Mouse (Mus musculus) naive thymus-derived CD4-positive, alpha-beta T cell, adult 5 months (primary cell): ENCODE measurements around the gene Anxa4. TPM values are rescaled to one million over a fixed set of nuclear protein-coding genes. Genes with fewer than 3 reads are reported as not detected.

Source experiments
- polyA plus RNA-seq: library from polyadenylated mRNA; unstranded; fragments of 100-300 nt; shearing (Covaris generic); gene quantifications from one replicate; pipeline ENCODE4 v1.2.1, GENCODE M21; 2017

The Anxa4 gene
- polyA plus RNA-seq = 0.88 TPM

GRCm38 (mm10) chr6:86793021-86793815 is at the start of gene Anxa4:
TSS of gene Anxa4 (minus strand) at chr6:86793584.

GRCm38 (mm10) chr6:86733183-86733876 is 60.1 kb downstream of the Anxa4 start, which contains the start of gene Gmcl1:
TSS of gene Gmcl1 (minus strand) at chr6:86733383.

Other genes starting within 250 kb of the Anxa4 start
- not detected for gene Asprv1, start 165.4 kb downstream of the Anxa4 start, polyA plus RNA-seq
- 252 TPM for gene Mxd1, start 124.4 kb downstream of the Anxa4 start, polyA plus RNA-seq
- 47.7 TPM for gene Snrnp27, start 109.1 kb downstream of the Anxa4 start, polyA plus RNA-seq
- 48.4 TPM for gene Gmcl1, start 60.2 kb downstream of the Anxa4 start, polyA plus RNA-seq
- 112 TPM for gene Aak1, start 55.9 kb upstream of the Anxa4 start, polyA plus RNA-seq
- gene Nfu1, start 215.7 kb upstream of the Anxa4 start, polyA plus RNA-seq = 72.1 TPM
- gene Gfpt1, start 249.3 kb upstream of the Anxa4 start, polyA plus RNA-seq = 21.7 TPM